Mouse (Mus musculus) embryonic fibroblast, embryonic 13.5 days (primary cell): ENCODE measurements around the gene Cgref1.
A peak's percentile ranks its signal among the peaks of the same experiment; 100 is the strongest.

Experiments
- CTCF ChIP-seq: IDR thresholded peaks from 2 replicates; pipeline ENCODE4 v1.5.1; 2011; ENCODE audit warnings: mild to moderate bottlenecking, control low read depth, low read length, moderate library complexity, borderline replicate concordance; ENCODE audit not compliant: insufficient read depth
- POLR2A ChIP-seq: IDR thresholded peaks from 2 replicates; pipeline ENCODE4 v1.6.1; 2011; ENCODE audit warnings: low read depth, mild to moderate bottlenecking, control low read depth, low read length, moderate library complexity

DNA sequence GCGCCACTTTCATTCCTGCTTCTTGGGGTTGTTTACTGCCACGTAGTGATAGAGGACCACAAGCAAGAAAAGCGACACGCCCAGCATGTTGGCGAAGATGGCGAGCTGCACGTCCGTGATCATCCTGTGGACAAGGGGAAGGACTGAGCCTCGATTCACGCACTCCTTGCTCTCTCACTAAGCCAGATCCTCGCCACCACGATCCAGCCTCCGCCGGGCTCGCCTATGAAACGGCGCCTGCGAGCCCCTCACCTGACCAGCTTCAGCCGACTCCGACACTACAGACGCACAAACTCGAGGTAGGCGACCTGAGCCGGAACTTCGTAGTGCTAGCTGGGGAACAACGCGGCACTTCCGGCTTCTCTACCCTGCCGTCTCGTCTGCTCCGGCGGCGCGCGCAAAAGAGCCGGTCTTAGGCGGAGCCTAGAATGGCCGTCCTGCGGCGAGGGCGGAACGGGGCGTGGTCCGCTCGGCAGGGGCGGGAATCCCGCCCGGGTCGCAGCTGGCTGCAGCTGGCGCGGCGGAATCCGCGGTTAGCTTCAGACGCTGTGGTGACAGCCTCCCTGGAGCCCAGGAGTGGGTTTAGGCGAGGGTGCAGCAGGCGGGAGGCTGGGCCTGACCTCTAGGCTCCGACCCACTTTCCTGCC lies 37.9 kb downstream of the Cgref1 start, which contains the start of gene Ost4:
- TF ChIP-seq POLR2A (peak; percentile 80), CTCF (no peak)
